27 mouse cellular contexts compared by ENCODE assay signal in the genomic region with DNA sequence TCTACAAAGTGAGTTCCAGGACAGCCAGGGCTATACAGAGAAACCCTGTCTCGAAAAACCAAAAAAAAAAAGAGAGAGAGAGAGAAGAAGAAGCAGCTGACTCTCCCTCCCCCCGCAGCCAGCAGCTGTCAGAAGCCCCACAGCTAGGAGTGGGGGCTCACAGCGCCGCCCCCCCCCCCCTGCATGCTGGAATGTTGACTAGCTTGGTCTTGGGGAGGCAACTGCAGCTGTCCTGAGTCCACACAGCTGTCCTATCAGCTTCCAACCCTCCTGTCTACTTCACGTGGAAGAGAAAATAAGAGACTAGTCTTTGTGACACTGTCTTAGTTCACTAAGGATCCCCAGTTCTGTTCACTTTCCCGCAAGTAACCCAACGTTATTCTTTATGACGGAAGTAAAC.
"Had no signal": no experiment of that assay in that cellular context is flagged by ENCODE, and none has a peak within 500 bp of the region (broad histone marks: within the 10 kb centered on the region; RNA-seq: fewer than 3 reads in every experiment).

No protein-coding gene starts in this region.

- H3K36me3 ChIP-seq: embryonic facial prominence, embryonic 12.5 days; embryonic facial prominence, embryonic 13.5 days; embryonic facial prominence, embryonic 15.5 days; forebrain, embryonic 10.5 days; forebrain, embryonic 12.5 days; forebrain, embryonic 15.5 days had no signal

- H3K9me3 ChIP-seq: embryonic facial prominence, embryonic 12.5 days; embryonic facial prominence, embryonic 13.5 days; embryonic facial prominence, embryonic 15.5 days; forebrain, embryonic 10.5 days; forebrain, embryonic 12.5 days; forebrain, embryonic 13.5 days; forebrain, embryonic 15.5 days had no signal

- DNase-seq: cerebellum, adult 8-10 months; cerebellum, adult 9-10 months; cerebellum, adult 9-11 months; cerebellum, postnatal 10 days; cerebellum, postnatal 14 days; cerebellum, postnatal 25 days; cerebellum, postnatal 36 days; embryo, embryonic 11 days; forebrain, postnatal 0 days; gastrocnemius, adult 2 months; gastrocnemius, postnatal 10 days; gastrocnemius, postnatal 14 days; gastrocnemius, postnatal 25 days; gastrocnemius, postnatal 36 days; heart, adult 11 months; heart, adult 18-20 months; heart, adult 2 months had no signal

- ATAC-seq: forebrain, embryonic 13.5 days; forebrain, embryonic 14.5 days; forebrain, embryonic 15.5 days; forebrain, embryonic 16.5 days; forebrain, postnatal 0 days had no signal

- H3K4me3 ChIP-seq: embryonic facial prominence, embryonic 12.5 days; embryonic facial prominence, embryonic 13.5 days; embryonic facial prominence, embryonic 15.5 days; erythroblast, embryonic 14.5 days; forebrain, embryonic 10.5 days; forebrain, embryonic 12.5 days; forebrain, embryonic 13.5 days; forebrain, embryonic 15.5 days; gastrocnemius, adult 2 months; heart, adult 2 months had no signal

- H3K27me3 ChIP-seq: embryonic facial prominence, embryonic 12.5 days; embryonic facial prominence, embryonic 13.5 days; embryonic facial prominence, embryonic 15.5 days; forebrain, embryonic 12.5 days; forebrain, embryonic 13.5 days; forebrain, embryonic 15.5 days had no signal

- H3K4me1 ChIP-seq: embryonic facial prominence, embryonic 12.5 days; embryonic facial prominence, embryonic 13.5 days; embryonic facial prominence, embryonic 15.5 days; forebrain, embryonic 15.5 days had no signal

- H3K4me2 ChIP-seq: embryonic facial prominence, embryonic 12.5 days; embryonic facial prominence, embryonic 13.5 days; embryonic facial prominence, embryonic 15.5 days; forebrain, embryonic 12.5 days; forebrain, embryonic 13.5 days; forebrain, embryonic 15.5 days had no signal

- H3K27ac ChIP-seq: embryonic facial prominence, embryonic 12.5 days; embryonic facial prominence, embryonic 13.5 days; embryonic facial prominence, embryonic 15.5 days; forebrain, embryonic 10.5 days; forebrain, embryonic 12.5 days; forebrain, embryonic 13.5 days; forebrain, embryonic 15.5 days; gastrocnemius, adult 2 months; heart, adult 2 months had no signal

- H3K9ac ChIP-seq: embryonic facial prominence, embryonic 12.5 days; embryonic facial prominence, embryonic 13.5 days; embryonic facial prominence, embryonic 15.5 days; forebrain, embryonic 12.5 days; forebrain, embryonic 13.5 days; forebrain, embryonic 15.5 days; forebrain, postnatal 0 days had no signal
